Mouse (Mus musculus) myocyte (in vitro differentiated cells): ENCODE measurements around the gene Pimreg.

Experiments used
- MYOG ChIP-seq, 3 experiments: IDR thresholded peaks; one replicate each; pipeline ENCODE4 v1.6.1; 2011; ENCODE audit warnings: control low read depth in 2 of 3, low read depth in 2 of 3, mild to moderate bottlenecking in 2 of 3; ENCODE audit not compliant: insufficient read length in 2 of 3, control insufficient read depth in 1 of 3, insufficient read depth in 1 of 3
- POLR2A ChIP-seq: IDR thresholded peaks from one replicate; pipeline ENCODE4 v1.6.1; 2011; ENCODE audit warnings: low read depth, mild to moderate bottlenecking, control low read depth, moderate library complexity; ENCODE audit not compliant: insufficient read length
- SRF ChIP-seq: IDR thresholded peaks from one replicate; pipeline ENCODE4 v1.6.1; 2011; ENCODE audit warnings: low read depth; ENCODE audit not compliant: control insufficient read depth, insufficient read length

DNA sequence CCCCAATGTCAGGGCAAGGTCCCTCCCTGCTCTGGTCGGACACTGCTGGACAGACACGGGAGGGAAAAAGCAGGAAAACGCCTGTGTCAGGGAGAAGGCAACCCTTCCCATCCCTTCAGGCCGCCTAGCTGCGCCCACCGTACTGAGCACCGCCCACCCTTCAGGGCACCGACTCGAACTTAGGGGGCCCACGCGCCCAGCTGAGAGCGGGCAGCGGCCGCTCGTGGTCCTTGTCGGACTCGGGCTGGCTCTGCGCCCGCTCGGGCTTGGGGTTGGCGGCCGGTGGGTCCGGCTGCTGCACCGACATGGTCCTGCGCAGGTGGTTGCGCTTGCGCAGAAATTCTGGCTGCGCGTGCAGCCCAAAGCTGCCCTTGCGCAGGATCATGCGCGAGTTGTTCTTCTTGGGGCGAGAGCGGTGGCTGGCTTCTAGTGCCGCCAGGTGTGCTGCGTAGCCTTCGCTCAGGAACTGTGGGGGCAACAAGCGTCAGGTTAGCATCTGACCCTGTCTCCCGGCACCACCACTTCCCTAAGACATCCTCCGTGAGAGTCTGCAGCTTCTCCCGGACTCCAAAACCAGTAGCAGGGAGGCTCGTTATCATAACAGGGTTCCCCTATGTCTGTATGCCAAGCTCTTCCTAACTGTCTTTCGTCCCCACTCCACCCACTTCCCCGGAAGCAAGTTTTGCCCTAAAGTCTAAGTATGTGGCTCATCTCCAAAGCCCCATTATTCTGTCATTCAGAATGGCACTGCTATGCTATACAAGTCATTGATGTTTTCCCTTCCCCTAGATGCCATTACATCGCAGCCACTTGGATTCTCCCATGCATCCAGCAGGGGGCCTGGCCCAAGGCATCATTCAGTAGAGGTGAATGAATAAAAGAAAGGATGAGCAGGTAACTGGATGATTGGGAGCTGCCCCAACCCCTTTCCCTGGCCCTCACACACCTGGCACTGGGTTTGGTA is 9.3 kb downstream of the Pimreg start:
- TF ChIP-seq POLR2A (no peak), MYOG (IDR thresholded peaks at IDR 0.05; ENCODE audit: control insufficient read depth in 1 of 3, insufficient read depth in 1 of 3, insufficient read length in 2 of 3, low read depth in 2 of 3) (no peak), SRF (no peak)
